Mouse (Mus musculus): ENCODE measurements at regions not wholly inside any gene's neighbourhood (a gene's known extent, or its start where the extent isn't known, plus 50 kb on each side); places are given as distances from the start of the nearest gene placed in this dataset.

DNA sequence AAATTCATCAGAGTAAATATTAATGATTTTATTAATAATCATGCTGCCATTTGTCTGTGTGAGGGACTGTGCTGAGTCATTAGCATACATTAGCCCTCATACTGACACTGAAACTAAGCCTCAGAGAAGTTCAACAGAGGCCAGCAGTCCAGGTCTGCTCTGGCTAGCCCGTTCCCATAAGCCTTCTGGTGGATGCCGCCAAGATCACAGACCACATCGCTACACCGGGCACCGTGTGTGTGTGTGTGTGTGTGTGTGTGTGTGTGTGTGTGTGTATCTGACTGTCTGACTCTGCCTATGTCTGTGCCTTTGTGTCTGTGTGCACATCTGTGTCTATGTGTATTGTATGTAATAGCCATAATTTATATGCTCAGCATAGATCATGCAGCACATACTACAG is 106.0 kb downstream of the Rpl14 start:
- DNase-seq (ENCODE audit: low spot score in 2 of 2), result no peak

DNA sequence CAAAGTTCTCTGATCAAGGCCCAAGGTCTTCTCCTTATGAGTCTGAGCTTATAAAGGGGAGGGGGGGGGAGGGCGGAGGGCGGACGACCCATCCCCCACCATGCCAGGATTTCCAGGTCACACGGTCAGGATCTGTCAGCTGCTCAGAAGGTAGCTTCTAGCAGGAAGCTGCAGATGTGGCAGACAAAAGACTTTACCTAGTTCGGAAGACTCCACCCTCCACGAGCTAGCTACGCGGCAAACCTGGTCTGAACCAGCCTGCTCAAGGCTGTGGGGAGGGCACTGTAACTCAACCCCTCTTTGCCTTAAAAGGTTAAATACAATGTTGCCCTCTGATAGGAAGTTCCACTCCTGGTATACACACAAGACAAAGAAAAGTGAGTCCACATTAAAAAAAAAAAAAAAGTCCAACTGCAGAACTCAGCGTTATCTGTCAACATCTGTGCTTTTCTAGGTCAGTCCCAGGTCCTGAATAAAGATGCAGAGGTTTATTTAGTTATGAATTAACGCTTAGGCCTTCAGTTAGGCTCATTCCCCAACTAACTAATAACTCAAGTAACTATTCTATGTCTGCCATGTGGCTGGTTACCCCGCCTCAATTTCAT is 108.7 kb downstream of the Rpl14 start:
- no peak for DNase-seq (ENCODE audit: low spot score in 2 of 2)

DNA sequence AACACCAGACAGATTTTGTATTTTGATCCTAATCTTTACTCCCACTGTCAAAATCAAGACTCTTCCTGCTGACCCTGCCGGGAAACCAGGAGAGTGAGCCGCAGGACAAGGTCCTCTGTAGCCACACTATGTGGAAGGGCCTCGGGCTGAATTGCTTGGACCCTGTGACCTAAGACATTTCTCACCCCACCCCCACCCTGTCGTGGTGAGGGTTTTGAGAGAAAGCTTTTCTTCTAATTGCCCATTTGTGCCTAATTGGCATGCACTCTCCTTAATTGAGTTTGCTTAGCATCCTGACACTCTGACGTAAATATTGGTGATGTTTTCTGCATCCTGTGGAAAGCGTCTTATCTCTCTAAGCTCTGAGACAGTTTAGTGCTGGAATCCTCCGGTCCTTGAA is 110.2 kb downstream of the Rpl14 start:
- no peak for DNase-seq (ENCODE audit: low spot score in 2 of 2)

DNA sequence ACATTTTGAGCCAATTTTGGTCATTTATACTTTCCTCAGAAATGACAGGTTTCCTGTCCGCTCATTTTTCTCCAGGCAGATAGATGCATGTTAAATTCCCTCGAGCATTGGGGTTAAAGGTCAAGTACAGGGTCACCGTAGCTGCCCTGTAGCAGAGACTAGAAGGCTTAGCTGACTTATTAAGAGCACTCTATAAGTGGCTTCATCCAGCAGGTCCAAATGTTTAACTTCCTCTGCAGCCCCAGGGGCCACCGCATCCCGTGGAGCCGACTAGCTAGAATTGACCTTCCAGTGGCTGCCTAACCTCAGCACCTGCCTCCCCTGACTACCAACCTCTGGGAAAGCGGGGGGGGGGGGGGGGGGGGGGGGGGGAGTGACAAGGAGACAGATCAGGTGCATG is 114.7 kb downstream of the Rpl14 start:
- DNase-seq (ENCODE audit: low spot score in 2 of 2), result no peak

DNA sequence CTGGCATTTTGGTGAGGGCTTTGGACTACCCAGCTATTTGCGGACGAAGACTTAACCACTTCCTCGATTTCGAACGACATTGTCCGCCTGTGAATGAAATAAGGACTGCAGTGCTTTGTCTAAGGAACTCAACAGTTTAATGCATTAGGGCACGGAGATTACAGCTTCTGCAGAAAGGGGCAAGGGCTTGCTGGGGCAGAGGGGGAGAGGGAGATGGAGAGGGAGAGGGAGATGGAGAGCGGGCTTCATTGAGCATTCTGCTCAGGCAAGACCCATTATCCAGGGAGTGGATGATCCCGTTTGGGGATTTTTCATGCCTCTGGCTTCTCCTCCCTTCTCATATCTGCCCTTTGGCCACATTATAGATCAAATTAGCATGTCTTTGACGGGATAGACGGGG is 117.8 kb downstream of the Rpl14 start:
- DNase-seq (ENCODE audit: low spot score in 2 of 2), result no peak

DNA sequence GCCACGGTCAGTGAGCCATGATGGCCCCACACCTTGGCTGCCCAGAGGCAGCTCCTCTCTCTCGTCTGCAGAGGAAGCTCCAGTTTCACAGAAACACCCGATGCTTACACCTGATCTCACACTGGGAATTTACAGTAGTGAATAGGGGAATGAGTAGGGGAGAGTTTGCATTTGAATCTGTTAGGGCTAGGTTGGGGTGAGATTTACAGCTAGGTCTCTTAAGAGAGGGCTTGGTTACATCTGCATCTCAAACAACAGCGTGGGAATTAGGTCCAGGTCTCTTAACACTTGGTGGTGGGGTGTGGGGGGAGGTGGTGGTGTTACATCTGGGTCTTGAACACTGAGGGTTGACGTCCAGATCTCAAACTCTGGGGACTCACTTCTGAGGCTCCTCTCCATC is 119.3 kb downstream of the Rpl14 start:
- no peak for DNase-seq (ENCODE audit: low spot score in 2 of 2)

DNA sequence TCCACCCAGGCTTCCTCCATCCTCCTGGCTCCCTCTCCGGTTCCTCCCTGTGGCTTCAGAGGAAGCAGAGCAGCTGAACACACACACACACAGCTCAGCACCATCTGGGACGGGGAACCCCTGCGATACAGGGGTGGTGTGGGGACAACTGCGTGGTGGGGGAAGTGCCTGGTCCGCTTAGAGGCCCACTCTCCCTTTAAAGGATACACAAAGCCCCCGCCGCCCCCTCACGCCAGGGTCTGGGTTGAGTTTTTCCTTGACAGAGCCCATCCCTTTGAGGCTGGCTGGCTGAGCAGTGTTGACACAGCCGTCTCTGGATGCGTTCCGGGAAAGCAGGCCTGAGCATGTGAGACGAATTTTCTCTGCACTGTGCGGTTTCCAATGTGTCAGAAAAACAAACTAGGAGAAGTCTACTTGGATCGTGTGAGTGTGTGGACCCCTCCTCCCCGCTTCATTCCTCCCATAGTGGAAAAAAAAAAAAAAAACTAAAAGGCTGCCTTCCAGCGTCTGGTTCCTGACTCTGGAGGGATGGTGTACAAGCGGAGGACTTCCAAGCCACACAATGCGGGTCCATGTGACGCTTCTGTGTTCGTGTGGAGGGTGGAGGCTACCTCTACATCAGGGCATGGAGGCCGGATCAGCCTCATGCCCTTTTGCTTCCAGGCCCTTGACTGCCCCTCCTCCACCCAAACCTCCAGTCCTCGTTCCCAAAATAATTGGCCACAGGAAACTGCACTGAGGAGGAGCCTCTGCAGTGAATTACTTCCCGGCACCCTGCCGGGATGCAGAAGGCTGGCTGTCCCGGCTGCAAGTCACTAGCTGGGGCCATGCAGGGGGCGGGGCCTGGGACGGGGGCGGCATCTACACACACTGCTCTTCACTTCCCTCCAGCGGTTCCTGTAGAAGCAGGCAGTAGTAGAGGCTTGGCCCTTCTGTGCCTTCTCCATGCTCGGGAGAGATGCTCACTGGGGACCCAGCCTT is 120.0 kb downstream of the Rpl14 start:
- peak; percentile 35 to 57 for DNase-seq (ENCODE audit: low spot score in 2 of 2)

DNA sequence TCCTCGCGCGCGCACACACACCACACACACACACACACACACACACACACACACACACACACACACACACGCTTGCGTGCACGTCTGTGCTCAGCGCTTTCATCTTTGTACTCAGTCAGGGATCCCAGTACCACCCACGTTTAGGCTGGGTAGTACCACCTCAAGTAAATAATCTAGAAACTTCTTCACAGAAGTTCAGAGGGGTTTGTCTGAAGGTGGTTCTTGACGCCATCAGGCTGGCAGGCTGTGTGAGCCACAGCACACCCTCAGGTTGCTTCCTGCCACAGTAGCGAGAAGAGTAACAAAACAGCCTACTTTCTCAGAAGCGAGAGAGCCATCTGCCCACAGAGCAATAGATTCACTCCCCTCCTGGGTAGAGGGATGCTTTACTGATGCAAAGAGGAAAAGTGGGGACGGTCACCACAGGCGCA is 120.7 kb downstream of the Rpl14 start:
- no peak for DNase-seq (ENCODE audit: low spot score in 2 of 2)

DNA sequence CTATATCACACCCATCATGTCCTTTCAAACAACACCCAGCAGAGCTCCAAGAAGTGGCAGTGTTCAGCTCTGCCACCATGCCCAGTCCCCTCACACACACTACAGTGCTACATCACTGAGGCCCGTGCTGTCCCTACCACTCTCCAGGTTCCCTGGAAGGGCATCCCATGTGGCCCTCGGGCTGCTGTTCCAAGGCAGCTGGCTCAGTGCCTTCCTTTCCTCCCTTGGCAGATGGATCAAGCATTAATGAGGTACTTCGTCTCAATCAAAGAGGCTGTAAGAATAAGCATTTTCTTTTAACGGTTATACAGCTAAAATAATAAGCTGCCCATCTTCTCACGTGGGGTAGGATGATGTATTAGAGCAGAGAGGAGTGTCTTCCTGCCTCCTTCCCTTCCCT is 123.2 kb downstream of the Rpl14 start:
- DNase-seq (ENCODE audit: low spot score in 2 of 2), result no peak

DNA sequence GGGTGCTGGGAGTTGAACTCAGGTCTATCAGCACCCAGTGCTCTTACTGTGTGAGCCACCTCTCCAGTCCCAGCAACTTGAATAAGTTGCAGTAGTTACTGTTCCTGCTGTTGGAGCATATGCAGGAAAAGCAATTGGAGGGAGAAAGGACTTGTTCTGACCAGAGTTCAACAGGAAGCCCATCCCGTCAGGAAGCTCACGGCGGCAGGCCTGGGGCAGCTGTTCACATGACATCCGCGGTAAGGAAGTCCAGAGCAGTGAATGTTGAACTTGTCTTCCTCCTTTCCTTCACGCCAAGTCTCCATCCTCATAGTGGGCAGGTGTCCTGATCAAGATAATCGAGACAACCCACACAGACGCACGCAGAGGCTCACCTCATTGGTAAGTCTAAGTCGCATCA is 124.7 kb downstream of the Rpl14 start:
- DNase-seq (ENCODE audit: low spot score in 2 of 2), result no peak

DNA sequence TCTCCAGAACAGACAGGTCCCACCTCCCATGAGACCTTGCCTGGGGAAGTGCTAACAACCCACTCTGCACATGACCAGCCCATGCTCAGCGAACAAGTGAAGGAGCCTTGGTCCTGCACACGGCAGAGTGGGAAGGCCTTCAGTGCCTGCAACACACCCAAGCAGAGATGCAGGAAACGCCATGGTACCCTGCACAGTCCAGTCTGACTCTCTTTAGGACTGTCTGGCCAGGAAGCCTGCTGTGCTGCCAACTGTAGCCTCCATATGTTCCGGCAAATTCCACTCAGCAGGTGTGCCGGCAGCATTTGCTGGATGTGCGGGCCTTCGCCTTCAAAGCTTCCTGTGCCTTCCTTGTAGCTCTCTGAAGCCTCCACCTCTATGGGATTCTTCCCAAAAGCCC is 126.5 kb downstream of the Rpl14 start:
- DNase-seq (ENCODE audit: low spot score in 2 of 2), result no peak

DNA sequence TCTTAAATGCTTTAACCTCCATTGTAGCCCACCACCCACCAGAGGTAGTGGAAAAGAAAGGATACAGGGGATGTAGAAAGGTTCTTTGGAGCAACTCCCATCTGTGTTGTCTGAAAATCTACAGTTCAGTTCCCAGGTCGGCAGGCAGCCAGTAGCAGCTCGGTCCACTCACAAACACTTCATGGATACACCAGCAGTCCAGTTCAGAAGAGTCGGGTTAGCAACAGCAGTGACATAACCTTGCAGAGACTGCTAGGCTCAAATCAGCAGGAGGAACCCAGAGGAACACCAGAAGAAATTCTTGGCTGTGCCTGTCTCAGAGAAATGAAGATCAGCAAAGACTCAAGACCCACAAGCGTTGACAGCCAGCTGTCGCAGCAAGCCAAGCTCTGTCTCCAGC is 128.5 kb downstream of the Rpl14 start:
- no peak for DNase-seq (ENCODE audit: low spot score in 2 of 2)

DNA sequence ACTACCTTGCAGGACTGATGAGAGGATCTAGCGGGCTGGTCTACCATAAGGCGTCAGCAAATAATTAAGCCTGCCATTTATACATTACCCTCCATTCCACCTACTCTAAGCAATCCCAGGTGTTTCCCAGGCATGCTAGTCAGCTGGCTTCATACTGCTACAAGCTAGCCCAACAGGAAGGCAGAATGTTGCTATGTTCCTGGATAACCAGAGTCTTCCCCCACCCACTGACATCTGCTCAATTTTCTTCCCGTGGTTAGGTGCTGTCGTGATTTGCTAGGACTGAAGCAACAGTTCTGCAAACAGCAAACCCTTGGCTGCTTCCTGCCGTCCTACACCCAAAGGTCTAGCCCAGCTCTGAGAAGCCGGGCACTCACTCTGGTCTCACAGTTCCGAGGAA is 131.6 kb downstream of the Rpl14 start:
- DNase-seq (ENCODE audit: low spot score in 2 of 2), result no peak

DNA sequence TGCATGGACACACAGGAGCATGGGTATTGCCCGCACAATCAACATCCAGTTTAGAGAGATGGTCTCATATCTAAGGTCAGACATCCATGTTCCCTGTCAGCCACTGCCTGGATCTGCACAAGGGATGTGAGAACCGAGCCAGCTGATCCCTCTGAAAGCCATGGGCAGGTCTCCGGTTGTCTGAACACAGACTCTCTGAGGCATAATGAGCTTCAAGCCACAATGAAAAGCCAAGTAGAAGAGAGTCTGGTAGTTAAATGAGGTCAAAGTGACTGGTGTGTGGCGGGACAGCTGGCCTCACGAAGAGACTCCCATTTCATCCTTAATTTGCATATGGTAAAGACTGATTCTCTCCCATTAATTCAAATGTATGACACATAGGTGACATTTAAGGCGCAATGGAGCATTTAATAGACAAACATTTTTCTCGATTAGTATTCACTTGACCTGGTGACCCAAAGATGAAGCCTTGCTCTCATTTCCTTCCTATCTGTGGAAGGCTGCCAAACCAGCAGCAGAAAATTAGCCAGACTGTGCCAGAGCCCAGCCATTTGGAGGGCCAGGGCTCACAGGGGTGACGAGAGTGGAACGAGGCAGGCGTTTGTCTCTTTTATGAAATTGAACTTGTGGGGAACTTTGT is 132.2 kb downstream of the Rpl14 start:
- no peak for DNase-seq (ENCODE audit: low spot score in 2 of 2)

DNA sequence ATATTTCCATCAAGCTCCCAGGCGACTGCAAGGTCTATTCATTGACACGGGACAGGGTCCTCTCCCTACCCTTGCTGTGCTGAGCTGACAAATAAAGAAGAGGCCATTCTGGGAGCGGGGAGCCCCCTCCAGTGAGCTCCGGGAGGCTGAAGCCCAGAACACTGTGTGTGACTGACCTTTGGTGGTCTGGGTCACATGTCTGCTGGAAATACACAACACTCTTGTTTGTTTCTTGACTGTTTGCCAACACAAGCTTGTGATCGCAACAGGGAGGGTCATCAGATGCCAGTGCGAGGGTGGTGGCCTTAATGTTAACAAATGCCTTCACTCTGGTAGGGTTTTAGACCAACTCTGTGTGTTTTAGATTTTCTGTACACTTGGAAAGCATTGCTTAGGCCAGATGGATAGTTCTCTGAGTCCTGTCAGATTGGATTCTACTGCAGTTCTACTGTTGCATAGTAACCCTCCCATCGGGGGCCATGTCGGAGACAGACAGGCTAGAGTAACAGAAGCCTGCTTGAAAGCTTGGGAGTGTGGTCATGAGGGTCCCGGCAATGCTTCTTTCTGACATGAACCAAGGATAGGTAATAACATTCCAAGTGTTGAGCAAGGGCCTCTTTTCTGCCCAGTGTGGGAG is 135.4 kb downstream of the Rpl14 start:
- DNase-seq (ENCODE audit: low spot score in 2 of 2), result no peak

DNA sequence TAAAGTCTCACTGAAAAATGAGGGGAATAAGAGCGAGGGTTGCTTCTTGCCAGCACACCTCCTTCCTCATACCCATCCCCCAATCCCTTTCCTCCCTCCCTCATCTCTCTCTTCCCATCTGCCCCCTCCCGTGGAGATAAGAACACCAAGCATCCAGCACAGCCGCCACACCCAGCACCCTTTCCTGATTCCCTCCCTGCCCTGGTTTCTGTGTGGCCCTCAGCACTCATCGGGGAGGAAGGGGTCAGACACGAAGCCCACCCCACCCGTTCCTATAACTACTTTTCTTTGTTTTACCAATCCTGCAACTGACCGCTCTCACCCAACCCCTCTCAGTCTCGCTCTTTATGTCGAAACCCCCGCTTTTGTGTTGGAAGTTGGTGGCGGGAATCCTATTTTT is 137.3 kb downstream of the Rpl14 start:
- no peak for DNase-seq (ENCODE audit: low spot score in 2 of 2)

DNA sequence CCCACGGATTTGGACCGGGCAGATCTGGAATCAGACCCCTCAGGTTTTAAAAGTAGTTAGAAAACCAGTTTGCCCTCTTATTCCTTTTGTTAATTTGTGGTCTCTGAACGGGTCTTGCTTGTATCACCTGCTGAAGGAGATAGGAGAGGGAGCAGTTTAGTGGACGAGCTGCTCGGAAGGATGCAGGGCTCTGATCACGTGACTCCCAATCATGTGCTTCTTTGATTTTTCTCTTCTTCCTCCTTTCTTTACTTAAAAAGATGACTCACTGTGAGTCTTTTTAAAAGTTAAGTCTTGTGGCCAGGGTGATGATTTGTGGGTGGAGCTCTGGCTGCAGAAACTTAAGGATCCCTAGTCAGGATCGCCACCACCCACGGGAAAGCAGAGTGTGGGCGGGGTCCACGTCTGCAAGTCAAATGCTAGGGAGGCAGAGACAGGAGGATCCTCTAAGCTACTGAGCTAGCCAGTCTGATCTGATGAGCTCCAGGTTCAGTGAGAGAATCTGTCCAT is 138.0 kb downstream of the Rpl14 start:
- no peak for DNase-seq (ENCODE audit: low spot score in 2 of 2)

DNA sequence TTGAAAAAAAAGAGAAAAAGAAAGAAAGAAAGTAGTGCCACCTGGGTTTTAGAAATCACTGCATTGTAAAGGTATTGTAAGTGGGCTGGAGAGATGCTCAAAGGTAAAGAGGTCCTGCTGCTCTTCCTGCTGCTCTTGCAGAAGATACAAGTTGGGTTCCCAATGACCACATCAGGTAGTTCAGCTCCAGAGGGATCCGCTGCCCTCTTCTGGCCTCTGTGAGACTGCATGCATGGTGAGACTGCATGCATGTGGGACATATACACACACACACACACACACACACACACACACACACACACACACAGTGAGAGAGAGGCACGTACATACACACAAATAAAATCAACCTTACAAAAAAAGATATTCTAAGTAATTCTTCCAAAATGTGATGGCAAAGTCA is 141.7 kb downstream of the Rpl14 start:
- no peak for DNase-seq (ENCODE audit: low spot score in 2 of 2)

DNA sequence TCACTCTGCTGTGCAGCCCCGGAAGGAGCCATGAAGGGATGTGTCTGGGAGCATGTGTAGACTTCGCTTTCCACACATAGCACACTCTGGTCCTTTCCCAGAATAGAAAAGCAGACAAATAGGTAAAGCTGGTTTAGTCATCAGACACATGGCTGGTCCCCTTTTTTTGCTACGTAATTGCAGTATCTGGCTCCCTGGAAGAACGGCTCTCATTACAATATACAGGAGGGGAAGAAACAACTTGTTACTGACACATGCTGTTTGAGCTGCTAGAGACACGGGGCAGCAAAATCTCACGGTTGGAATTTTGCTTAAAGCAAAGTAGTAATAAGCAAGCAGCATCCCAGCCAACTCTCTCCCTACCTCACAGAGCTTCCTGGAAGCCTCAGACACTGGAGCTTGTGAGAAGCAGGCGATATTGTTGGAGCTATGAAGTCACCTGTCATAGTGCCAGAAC is 144.4 kb downstream of the Rpl14 start:
- DNase-seq (ENCODE audit: low spot score in 2 of 2), result no peak

DNA sequence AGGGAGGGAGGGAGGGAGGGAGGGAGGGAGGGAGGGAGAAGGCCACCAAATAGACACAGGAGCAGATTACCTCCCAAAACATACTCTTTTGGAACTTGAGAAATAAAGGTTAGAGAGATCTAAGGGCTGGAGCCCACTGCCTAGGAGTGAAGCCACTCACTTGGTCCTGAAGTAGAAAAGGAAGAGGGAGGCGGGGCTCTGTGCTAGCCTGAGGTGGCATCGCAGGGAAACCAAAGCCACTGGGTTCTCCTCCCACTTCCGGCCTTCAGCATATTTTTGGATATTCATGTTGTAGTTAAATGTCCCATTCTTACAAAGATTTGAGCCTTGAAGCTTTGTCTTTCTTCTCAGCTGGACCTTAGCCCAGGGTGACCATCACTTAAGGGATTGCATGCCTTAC is 147.6 kb downstream of the Rpl14 start:
- DNase-seq (ENCODE audit: low spot score in 2 of 2), result no peak

DNA sequence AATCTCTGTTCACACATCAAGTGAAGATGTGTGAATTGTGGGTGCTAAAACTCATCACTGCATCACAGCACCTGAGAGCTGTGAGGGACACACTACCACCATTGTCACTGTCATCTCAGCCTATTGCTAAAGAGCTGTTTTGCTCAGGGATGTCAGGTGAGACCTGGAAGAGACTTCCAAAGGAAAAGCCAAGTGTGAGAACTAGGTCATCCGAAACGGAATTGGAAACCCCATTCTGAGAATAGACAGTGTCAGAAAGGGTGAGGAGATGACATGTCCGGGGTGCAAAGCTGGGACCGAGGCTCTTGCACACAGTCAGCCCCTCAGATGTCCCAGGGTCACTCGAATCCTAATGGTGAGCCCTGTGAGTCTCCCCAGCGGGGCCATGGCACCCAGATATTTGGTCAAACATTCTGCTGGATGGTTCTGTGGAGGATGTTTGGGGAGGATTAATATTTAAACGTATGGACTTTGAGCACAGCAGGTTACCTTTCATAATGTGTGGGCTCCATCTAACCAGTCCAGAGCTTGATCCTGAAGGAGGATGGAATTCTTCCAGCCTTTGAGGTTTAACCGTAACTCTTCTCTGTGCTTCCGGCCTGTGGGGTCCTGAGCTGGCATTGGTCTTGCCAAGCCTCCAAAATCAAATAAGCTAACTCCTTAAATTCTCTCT is 150.3 kb downstream of the Rpl14 start:
- DNase-seq (ENCODE audit: low spot score in 2 of 2), result no peak

DNA sequence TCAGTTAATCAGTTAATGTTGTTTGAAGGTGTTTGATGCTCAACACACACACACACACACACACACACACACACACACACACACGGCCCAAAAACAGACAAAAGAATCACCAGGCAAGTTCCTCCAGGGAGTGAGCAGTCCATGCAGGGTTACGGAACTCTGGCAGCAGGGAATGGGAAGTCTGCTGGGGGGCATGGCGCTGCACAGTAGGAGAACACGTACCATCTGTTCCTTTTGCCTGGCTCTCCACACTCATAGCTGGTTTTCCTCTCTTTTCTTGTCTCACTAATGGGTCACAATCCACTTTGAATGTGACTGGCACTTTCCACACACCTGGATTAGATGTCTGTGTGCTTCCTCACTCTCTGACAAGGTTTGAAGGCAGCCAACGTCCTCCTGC is 151.8 kb downstream of the Rpl14 start:
- no peak for DNase-seq (ENCODE audit: low spot score in 2 of 2)
